Mouse (Mus musculus) olfactory bulb, adult 2 months (tissue): ENCODE measurements at regions not wholly inside any gene's neighbourhood (a gene's known extent, or its start where the extent isn't known, plus 50 kb on each side); places are given as distances from the start of the nearest gene placed in this dataset.

Source experiments
- CTCF ChIP-seq: fragments of 200-500 bp; IDR thresholded peaks from 2 replicates; pipeline ENCODE4 v1.5.1; 2012; ENCODE audit warnings: low read depth, mild to moderate bottlenecking, low read length, moderate library complexity; ENCODE audit not compliant: insufficient read depth
- POLR2A ChIP-seq: fragments of 200-500 bp; IDR thresholded peaks from 2 replicates; pipeline ENCODE4 v1.6.1; 2012; ENCODE audit warnings: mild to moderate bottlenecking, low read depth, low read length, moderate library complexity; ENCODE audit not compliant: insufficient read depth

- TF ChIP-seq CTCF (no peak), POLR2A (no peak)
Observed at GRCm38 (mm10) chr8:90130704-90131267, 217.4 kb downstream of the Tox3 start.
